Mouse (Mus musculus): ENCODE data around the gene Sdk2. TPM values are rescaled to one million over a fixed set of nuclear protein-coding genes. Genes with fewer than 3 reads are reported as not detected.
A peak's percentile ranks its signal among the peaks of the same experiment; 100 is the strongest.

Sdk2 gene
- polyA plus RNA-seq, 1 experiment from 2014 or later = 7.1 TPM

DNA sequence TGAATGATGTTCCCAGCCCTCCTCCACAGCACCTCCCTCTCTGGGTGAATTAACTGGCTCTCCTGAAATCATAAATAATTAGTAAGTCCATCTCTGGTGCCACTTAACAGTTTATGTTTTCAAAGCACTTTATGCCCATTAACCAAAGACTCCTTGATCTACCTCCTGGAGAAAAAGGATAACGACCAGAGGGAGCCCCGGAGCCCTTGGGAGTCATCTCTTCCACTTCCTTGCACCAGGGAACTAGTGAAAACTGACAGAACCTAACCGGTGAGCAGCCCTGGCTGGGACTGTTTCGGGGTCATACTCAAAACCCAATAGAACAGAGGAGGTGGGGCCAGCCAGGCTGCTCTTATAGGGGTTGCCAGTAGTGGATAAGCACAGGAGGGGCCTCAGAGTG is 22.5 kb downstream of the Sdk2 start:
- 64% methylated on average over 4 of the region's 4 CpGs for WGBS

DNA sequence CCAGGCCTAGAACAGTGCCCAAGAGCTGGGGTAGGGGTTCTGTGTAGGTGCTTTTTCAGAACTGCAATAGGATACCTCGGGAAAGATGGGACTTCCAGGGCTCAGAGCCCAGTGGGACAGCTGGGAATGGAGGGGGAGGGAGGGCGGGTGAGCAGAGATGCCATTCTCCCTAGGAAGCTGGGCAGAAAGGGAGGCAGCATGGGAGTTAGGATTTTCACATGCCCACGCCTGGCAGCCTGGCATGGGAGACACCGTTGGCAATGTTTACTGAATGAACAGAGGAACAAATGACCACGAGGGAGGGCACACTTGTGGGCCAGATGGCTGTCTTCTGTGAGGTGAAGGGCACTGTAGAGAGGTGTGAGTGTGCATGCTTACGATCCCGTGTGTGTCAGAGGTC is 23.3 kb downstream of the Sdk2 start:
- peaks cover 29% of the 10 kb centered on the region for H3K4me1 ChIP-seq

More for the DNA sequence above, 22.5 kb downstream of the Sdk2 start:
- H3K9me3 ChIP-seq = no peaks in the 10 kb centered on the region
- H3K4me3 ChIP-seq = no peak overlapping the region
- no peak overlapping the region for H3K27ac ChIP-seq (replicated peaks)
- peaks cover 19% of the 10 kb centered on the region for H3K27me3 ChIP-seq
- H3K36me3 ChIP-seq = no peaks in the 10 kb centered on the region
- peaks cover 28% of the 10 kb centered on the region for H3K4me1 ChIP-seq
- H3K9ac ChIP-seq (replicated peaks) = no peak overlapping the region
- no peak for ATAC-seq (ENCODE audit: low FRiP score, low read depth)
- H3K4me2 ChIP-seq (replicated peaks) = no peak overlapping the region

DNA sequence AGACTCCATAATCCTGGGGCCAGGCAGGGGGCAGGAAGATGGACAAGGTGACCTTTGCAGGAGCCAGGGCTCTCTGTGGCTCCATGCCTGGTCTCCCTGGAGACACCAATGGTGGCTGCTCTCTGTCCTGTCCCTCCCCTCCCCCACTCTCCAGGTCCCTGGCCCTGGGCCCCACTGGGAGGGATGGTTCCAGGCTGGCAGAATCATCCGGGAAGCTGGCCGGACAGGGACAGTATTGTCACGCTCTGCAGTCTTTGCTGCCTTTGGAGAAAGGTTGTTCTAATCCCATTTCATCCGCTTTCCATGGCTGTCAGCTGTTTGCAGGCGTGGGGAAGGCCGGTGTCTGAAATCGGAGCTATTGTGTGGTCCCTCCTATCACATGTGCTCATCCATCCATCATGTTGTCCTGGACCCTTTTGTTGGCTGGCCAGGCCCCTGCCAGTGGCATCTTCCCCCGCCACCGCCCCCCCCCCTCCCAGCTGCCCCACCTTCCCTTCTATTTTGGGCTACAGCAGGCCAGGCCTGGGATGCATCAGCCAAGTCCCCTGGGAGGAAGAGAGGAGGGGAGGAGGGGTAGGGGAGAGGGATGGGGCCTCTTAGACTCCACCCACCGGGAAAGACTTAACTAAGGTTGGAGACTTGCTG is 26.3 kb downstream of the Sdk2 start:
- Histone ChIP-seq H3K27me3 (peaks cover 45% of the 10 kb centered on the region), H3K4me2 (replicated peaks) (peak overlapping the region; percentile 13; the same call in 1 of the 2 replicates), H3K4me3 (no peak overlapping the region), H3K27ac (replicated peaks) (peak overlapping the region; percentile 81), H3K4me1 (peaks cover 20% of the 10 kb centered on the region), H3K9ac (replicated peaks) (no peak overlapping the region; the same call in 1 of the 2 replicates), H3K9me3 (no peaks in the 10 kb centered on the region), H3K36me3 (no peaks in the 10 kb centered on the region)
- peak; percentile 91 for ATAC-seq (ENCODE audit: low FRiP score, low read depth)
- WGBS = 6% methylated on average over 10 of the region's 10 CpGs

More for the DNA sequence above, 23.3 kb downstream of the Sdk2 start:
- Histone ChIP-seq H3K27me3 (peaks cover 25% of the 10 kb centered on the region), H3K9me3 (no peaks in the 10 kb centered on the region), H3K36me3 (no peaks in the 10 kb centered on the region), H3K4me2 (replicated peaks) (no peak overlapping the region), H3K27ac (replicated peaks) (no peak overlapping the region), H3K9ac (replicated peaks) (no peak overlapping the region), H3K4me3 (no peak overlapping the region)
- no peak for ATAC-seq (ENCODE audit: low FRiP score, low read depth)
- 74% methylated on average over 7 of the region's 7 CpGs for WGBS

DNA sequence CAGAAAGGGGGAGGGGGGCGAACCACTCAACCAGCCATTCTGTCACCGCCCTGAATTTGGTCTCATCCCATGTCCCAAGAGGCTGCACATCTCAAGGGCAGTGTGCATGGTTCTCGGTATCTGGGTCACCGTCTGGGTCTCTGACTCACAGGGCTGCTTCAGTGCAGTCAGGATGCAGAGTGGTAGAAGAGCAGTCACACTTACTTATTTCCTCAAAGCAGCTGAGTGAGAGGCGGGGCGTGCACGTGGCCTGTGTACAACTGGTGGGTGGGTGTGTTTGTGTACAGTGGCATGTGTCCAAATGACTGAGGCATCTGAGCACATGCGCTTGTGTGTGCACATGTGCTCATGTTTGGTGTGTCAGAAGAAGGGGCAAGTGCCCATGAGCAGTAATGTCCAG is 28.8 kb downstream of the Sdk2 start:
- Histone ChIP-seq H3K36me3 (no peaks in the 10 kb centered on the region), H3K4me1 (peaks cover 20% of the 10 kb centered on the region), H3K27ac (replicated peaks) (no peak overlapping the region), H3K4me3 (no peak overlapping the region), H3K9ac (replicated peaks) (no peak overlapping the region), H3K9me3 (no peaks in the 10 kb centered on the region), H3K4me2 (replicated peaks) (no peak overlapping the region), H3K27me3 (peaks cover 38% of the 10 kb centered on the region)
- no peak for ATAC-seq (ENCODE audit: low FRiP score, low read depth)
- 80% methylated on average over 8 of the region's 8 CpGs for WGBS

DNA sequence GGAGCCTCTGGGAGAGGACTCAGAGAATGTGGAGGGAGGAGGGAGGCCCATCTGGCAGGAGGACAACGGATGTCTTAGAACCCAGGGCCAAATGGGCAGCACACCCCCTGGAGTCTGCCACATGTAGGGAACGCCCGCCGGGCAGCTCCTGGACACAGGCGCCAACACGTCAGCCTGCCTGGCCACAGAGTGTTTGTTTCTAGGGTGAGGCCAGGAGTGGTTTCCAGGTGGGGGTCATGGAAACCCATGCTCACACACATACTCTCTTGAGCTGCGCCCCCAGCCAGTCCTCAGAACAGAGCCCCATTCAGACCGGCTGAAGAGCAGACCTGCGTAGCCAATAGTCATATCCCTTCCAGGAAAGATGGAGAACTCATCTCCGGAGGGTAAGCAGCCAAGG is 35.4 kb downstream of the Sdk2 start:
- Histone ChIP-seq H3K9me3 (no peaks in the 10 kb centered on the region), H3K27me3 (peaks cover 20% of the 10 kb centered on the region), H3K9ac (replicated peaks) (no peak overlapping the region), H3K4me1 (peaks cover 18% of the 10 kb centered on the region), H3K4me3 (no peak overlapping the region), H3K27ac (replicated peaks) (no peak overlapping the region), H3K4me2 (replicated peaks) (no peak overlapping the region), H3K36me3 (no peaks in the 10 kb centered on the region)
- no peak for ATAC-seq (ENCODE audit: low FRiP score, low read depth)
- 84% methylated on average over 10 of the region's 10 CpGs for WGBS

DNA sequence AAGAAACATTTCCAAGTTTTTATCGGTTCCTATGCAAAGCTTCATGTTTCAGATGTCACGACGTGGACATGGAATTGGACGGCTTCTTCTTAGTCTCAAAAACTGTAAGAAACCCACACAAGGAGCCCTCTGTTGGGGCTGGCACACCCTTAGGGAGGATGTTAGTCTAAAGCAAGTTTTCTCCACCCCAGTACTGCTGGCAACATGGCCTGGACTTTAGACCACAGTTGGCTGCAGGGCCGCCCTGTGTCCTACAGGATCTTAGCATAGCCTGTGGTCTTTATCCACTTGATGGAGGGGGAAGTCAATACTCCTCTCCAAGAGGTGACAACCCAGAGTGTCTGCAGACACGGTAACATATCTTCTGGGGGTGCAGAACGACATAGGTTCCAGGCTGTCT is 36.6 kb downstream of the Sdk2 start:
- no peak for ATAC-seq (ENCODE audit: low FRiP score, low read depth)
- H3K27me3 ChIP-seq = peaks cover 20% of the 10 kb centered on the region
- 92% methylated on average over 7 of the region's 7 CpGs for WGBS
- H3K27ac ChIP-seq (replicated peaks) = no peak overlapping the region
- no peak overlapping the region for H3K9ac ChIP-seq (replicated peaks)
- no peaks in the 10 kb centered on the region for H3K9me3 ChIP-seq
- H3K36me3 ChIP-seq = no peaks in the 10 kb centered on the region
- no peak overlapping the region for H3K4me3 ChIP-seq
- H3K4me1 ChIP-seq = peaks cover 18% of the 10 kb centered on the region
- no peak overlapping the region for H3K4me2 ChIP-seq (replicated peaks)

DNA sequence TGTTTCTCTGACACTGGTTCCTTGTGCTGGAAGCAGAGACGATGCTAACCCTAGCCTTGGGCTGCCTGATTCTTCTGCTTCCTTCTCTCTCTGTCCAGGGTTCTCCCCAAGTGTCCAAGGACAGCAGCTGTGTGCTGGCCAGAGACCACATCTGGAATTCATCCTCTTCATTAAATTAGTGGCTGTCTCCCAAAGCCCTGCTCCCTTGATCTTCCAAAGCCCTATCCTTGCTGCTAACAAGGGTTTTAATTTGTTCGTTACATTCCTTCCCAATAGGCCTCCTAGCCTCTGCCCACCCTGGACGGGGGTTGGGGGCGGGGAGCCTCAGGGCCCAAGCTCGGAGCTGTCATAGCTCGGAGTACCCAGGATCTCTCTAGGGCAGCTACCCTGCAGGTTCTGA is 38.3 kb downstream of the Sdk2 start:
- no peak overlapping the region for H3K27ac ChIP-seq (replicated peaks)
- 35% methylated on average over 6 of the region's 6 CpGs for WGBS
- H3K4me1 ChIP-seq = peaks cover 18% of the 10 kb centered on the region
- no peak overlapping the region for H3K9ac ChIP-seq (replicated peaks)
- no peaks in the 10 kb centered on the region for H3K9me3 ChIP-seq
- peaks cover 33% of the 10 kb centered on the region for H3K27me3 ChIP-seq
- H3K4me2 ChIP-seq (replicated peaks) = no peak overlapping the region
- no peak overlapping the region for H3K4me3 ChIP-seq
- ATAC-seq (ENCODE audit: low FRiP score, low read depth) = no peak
- H3K36me3 ChIP-seq = no peaks in the 10 kb centered on the region

DNA sequence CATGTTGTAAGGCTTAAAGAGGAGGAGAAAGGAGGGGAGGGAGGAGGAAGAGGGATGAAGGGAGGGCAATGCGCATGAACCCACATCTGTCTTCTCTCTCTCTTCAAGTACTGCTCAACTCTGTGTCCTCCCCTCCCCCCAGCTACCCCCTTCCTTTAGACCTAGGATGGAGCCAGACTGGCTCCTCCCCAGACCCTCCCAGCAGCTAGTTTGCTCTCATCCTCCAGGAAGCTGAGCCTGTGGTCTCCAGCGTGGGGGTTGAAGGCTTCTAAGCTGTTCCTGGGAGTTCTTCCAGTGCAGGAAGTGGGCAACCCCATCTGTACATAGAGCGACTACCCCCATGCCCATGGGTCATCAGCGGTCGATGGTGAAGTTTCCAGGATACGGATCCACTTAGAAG is 38.8 kb downstream of the Sdk2 start:
- ATAC-seq (ENCODE audit: low FRiP score, low read depth) = no peak
- Histone ChIP-seq H3K27me3 (peaks cover 33% of the 10 kb centered on the region), H3K27ac (replicated peaks) (no peak overlapping the region), H3K4me2 (replicated peaks) (no peak overlapping the region), H3K9ac (replicated peaks) (no peak overlapping the region), H3K4me3 (no peak overlapping the region), H3K9me3 (no peaks in the 10 kb centered on the region), H3K4me1 (peaks cover 18% of the 10 kb centered on the region), H3K36me3 (no peaks in the 10 kb centered on the region)
- 62% methylated on average over 5 of the region's 6 CpGs for WGBS

DNA sequence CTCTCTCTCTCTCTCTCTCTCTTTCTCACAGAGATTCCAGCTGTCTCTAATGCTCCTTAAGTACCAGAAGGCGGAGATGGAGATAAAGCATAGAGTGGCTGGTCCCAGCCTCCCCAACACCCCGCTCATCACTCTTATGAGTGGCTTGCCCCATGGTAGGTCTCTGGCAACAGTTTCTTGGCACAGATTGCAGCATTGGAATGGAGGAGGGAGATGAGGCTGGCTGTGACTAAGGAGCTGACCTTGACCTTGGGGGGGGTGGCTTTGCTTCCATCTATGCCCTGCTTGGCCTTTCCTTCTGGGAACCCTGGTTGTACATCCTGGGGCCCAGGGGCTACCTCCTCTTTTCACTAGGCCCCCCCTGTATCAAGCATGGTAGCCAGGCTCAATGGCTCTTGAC is 41.8 kb downstream of the Sdk2 start:
- no peak overlapping the region for H3K4me2 ChIP-seq (replicated peaks)
- H3K36me3 ChIP-seq = no peaks in the 10 kb centered on the region
- peaks cover 18% of the 10 kb centered on the region for H3K4me1 ChIP-seq
- WGBS = 82% methylated on average over 2 of the region's 2 CpGs
- H3K27me3 ChIP-seq = peaks cover 36% of the 10 kb centered on the region
- no peak for ATAC-seq (ENCODE audit: low FRiP score, low read depth)
- H3K4me3 ChIP-seq = no peak overlapping the region
- H3K27ac ChIP-seq (replicated peaks) = no peak overlapping the region
- H3K9me3 ChIP-seq = no peaks in the 10 kb centered on the region
- H3K9ac ChIP-seq (replicated peaks) = no peak overlapping the region

DNA sequence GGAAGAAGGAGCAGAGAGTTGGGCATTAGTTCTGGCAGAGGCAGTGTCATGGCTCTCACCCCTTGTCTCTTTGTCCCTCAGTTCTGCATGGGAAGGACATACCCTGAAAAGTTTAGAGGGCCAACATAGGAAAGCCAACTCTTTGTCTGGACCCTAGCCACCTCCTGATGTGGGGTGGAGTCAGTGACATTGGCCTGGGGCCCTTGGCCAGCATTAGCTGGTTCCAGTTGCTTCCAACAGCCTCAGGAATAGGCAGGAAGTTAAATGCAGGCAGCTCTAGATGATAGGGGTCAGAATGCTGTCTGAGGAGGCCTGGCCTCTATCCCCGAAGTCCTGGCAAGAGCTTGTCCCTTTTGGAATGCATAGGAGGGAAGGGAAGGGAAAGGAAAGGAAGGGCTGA is 42.9 kb downstream of the Sdk2 start:
- no peak for ATAC-seq (ENCODE audit: low FRiP score, low read depth)
- H3K36me3 ChIP-seq = no peaks in the 10 kb centered on the region
- H3K4me2 ChIP-seq (replicated peaks) = no peak overlapping the region
- no peak overlapping the region for H3K27ac ChIP-seq (replicated peaks)
- no peak overlapping the region for H3K9ac ChIP-seq (replicated peaks)
- H3K9me3 ChIP-seq = no peaks in the 10 kb centered on the region
- H3K4me3 ChIP-seq = no peak overlapping the region
- H3K27me3 ChIP-seq = peaks cover 37% of the 10 kb centered on the region
- 95% methylated on average over 1 of the region's 1 CpGs for WGBS
- peaks cover 22% of the 10 kb centered on the region for H3K4me1 ChIP-seq

DNA sequence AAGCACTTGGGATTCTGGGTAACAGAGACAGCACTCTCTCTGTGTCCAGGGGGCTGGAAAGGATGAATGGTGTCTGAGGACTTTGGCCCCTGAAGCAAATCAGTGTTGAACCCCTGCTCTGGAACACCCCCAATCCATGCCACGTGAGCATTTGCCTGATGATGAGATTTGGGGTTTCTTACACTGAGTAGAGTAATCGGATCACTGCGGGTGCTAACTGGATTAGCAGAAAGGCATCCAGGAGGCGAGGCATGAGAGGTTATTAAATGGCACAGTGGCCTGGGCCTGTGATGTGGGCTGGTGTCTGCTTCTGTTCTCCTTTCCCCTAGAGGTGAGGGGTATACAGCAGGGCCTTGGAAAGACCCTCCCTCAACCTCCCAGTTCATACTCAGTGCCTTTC is 44.7 kb downstream of the Sdk2 start:
- H3K4me1 ChIP-seq = peaks cover 25% of the 10 kb centered on the region
- WGBS = 46% methylated on average over 4 of the region's 4 CpGs

DNA sequence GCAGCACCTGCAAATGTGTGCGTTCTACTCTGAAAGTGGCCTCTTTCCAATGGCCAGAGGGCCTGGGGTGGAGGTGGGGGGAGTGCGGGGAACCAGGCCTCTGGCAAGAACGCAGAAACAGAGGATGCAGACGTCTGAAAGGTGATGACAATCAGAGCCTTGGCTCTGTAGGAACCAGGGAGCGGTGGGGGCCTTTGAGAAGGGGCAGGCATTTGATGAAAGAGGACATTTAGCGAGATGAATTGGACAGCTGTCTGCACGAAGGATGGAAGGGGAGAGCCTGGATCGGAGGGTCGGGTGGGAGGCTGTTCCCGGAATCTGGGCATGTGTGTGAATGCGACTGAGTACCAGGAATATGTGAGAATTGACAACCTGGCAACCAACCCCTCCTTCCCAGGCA is 47.8 kb downstream of the Sdk2 start:
- peaks cover 50% of the 10 kb centered on the region for H3K4me1 ChIP-seq
- no peak overlapping the region for H3K9ac ChIP-seq (replicated peaks)
- no peak overlapping the region for H3K4me2 ChIP-seq (replicated peaks)
- 38% methylated on average over 11 of the region's 11 CpGs for WGBS
- no peak for ATAC-seq (ENCODE audit: low FRiP score, low read depth)
- H3K4me3 ChIP-seq = no peak overlapping the region
- no peaks in the 10 kb centered on the region for H3K36me3 ChIP-seq
- H3K27me3 ChIP-seq = peaks cover 51% of the 10 kb centered on the region
- no peak overlapping the region for H3K27ac ChIP-seq (replicated peaks)
- no peaks in the 10 kb centered on the region for H3K9me3 ChIP-seq

More for the DNA sequence above, 44.7 kb downstream of the Sdk2 start:
- no peak overlapping the region for H3K4me3 ChIP-seq
- no peaks in the 10 kb centered on the region for H3K36me3 ChIP-seq
- no peak overlapping the region for H3K4me2 ChIP-seq (replicated peaks)
- H3K9ac ChIP-seq (replicated peaks) = no peak overlapping the region
- H3K9me3 ChIP-seq = no peaks in the 10 kb centered on the region
- H3K27me3 ChIP-seq = peaks cover 45% of the 10 kb centered on the region
- no peak for ATAC-seq (ENCODE audit: low FRiP score, low read depth)
- H3K27ac ChIP-seq (replicated peaks) = no peak overlapping the region

DNA sequence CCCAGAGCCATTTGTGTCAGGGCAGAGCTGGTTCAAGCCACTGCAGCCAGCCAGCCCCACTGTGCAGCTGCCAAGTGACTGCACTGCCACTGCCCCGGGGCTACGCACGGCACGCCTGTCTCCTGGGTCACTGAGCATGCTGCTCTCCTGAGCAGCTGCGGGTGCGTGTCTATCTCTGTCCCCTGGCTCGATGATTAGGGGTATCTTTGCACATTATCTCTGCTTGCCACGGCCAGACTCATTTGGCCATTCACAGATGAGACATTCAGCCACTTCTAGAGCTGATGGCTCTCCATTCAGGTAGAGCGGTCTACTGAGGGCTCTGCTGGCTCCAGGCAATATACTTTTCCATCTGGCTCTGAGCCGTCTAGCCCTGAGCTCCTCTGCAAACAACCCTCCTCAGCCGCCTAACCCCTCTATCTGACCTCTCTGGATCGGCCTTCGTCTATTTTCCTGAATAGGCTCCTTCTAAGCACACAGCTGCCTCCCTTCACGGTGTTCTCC is 49.9 kb downstream of the Sdk2 start:
- no peak overlapping the region for H3K4me3 ChIP-seq
- H3K9me3 ChIP-seq = no peaks in the 10 kb centered on the region
- peaks cover 50% of the 10 kb centered on the region for H3K4me1 ChIP-seq
- H3K27me3 ChIP-seq = peaks cover 59% of the 10 kb centered on the region
- 12% methylated on average over 14 of the region's 14 CpGs for WGBS
- peak overlapping the region; percentile 58 for H3K27ac ChIP-seq (replicated peaks)
- no peaks in the 10 kb centered on the region for H3K36me3 ChIP-seq
- peak; percentile 35; the same call in 1 of the 2 replicates for ATAC-seq (ENCODE audit: low FRiP score, low read depth)
- no peak overlapping the region for H3K9ac ChIP-seq (replicated peaks)
- H3K4me2 ChIP-seq (replicated peaks) = peak overlapping the region; percentile 13; the same call in 1 of the 2 replicates

Data from midbrain, embryonic 12.5 days (tissue).